Mouse (Mus musculus): ENCODE measurements around the gene Cryl1. TPM values are rescaled to one million over a fixed set of nuclear protein-coding genes. Genes with fewer than 3 reads are reported as not detected.

The Cryl1 gene
- polyA plus RNA-seq, 1 experiment from 2014 or later, result 17.6 TPM

DNA sequence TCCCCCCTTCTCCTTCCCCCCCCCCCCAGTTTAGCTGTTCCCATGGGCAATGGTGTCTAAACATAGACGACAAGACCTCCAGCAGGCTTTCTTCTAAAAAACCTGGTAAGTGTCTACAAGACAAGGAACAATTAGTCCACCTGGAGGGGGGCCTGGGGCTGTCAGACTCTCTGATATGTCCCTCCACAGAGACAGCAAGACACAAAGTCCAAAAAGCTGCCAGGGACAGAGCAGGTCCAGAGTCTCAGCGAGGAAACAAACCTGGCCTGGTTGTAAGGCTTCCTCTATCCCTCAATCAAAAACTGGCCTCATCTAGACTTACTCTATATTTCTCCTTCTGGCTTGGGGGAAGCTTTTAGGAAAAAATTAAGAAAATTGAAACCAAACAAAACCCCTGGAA lies 115.7 kb downstream of the Cryl1 start:
- Histone ChIP-seq H3K4me3 (ENCODE audit: low read length) (no peak overlapping the region), H3K9me3 (ENCODE audit: control insufficient read depth, low read length) (no peaks in the 10 kb centered on the region), H3K9ac (ENCODE audit: low read depth, low read length) (no peak overlapping the region), H3K27me3 (ENCODE audit: control insufficient read depth, insufficient read depth, low read length) (no peaks in the 10 kb centered on the region), H3K4me2 (replicated peaks; ENCODE audit: low read depth, low read length) (no peak overlapping the region), H3K27ac (ENCODE audit: low read depth, low read length) (no peak overlapping the region), H3K36me3 (ENCODE audit: control insufficient read depth, insufficient read depth, low read length) (no peaks in the 10 kb centered on the region), H3K4me1 (ENCODE audit: control insufficient read depth, insufficient read depth, low read length) (no peaks in the 10 kb centered on the region)
- ATAC-seq (ENCODE audit: low FRiP score, low TSS enrichment), result no peak
- 33% methylated on average over 2 of the region's 2 CpGs for WGBS

DNA sequence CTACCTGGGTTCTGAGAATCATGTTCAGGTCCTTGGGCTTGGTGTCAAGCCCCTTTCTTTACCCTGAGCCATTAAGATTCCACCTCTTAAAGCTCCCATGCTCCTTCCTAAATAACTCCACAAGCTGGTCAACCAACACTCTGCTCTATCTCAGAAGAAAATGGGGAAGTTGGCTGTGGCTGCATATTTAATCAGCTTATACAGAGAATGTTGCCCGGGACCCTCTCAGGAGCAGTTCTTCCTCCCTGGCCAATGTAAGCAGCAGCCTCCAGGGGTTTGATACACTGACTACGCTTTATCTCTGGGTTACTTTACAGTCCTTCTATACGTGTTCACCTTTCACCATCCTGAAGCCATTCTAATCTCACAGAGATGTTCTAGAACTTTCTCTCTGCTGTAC lies 117.5 kb downstream of the Cryl1 start:
- no peaks in the 10 kb centered on the region for H3K36me3 ChIP-seq (ENCODE audit: control insufficient read depth, insufficient read depth, low read length)
- no peaks in the 10 kb centered on the region for H3K4me1 ChIP-seq (ENCODE audit: control insufficient read depth, insufficient read depth, low read length)
- no peaks in the 10 kb centered on the region for H3K27me3 ChIP-seq (ENCODE audit: control insufficient read depth, insufficient read depth, low read length)
- H3K4me2 ChIP-seq (replicated peaks; ENCODE audit: low read depth, low read length), result no peak overlapping the region
- 90% methylated on average over 3 of the region's 3 CpGs for WGBS
- H3K9me3 ChIP-seq (ENCODE audit: control insufficient read depth, low read length), result no peaks in the 10 kb centered on the region
- H3K4me3 ChIP-seq (ENCODE audit: low read length), result no peak overlapping the region
- H3K27ac ChIP-seq (ENCODE audit: low read depth, low read length), result no peak overlapping the region
- ATAC-seq (ENCODE audit: low FRiP score, low TSS enrichment), result no peak
- H3K9ac ChIP-seq (ENCODE audit: low read depth, low read length), result no peak overlapping the region

DNA sequence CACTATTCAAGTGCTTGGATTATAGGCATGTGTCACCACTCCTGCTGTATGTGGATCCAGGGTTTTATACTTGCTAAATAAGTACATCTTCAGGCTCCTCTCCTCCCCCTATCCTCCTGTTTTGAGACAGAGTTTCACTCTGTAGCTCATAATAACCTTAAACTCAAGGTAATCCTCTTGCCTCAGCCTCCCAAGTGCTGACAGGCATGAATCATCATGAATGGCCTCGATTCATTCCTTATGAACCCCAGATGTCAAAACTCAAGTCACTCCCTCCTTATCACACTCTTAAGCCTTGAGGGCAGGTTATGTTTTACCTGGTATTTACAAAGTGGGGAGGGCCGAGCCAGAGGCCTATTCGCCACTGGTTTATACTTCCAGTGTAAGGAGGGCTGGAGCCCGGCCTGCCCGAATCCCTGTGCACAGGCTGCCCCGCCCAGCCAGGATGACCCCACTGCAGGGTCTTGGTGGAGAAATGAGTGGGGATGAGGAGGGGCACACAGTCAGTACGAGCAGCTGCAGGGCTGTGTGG lies 121.8 kb downstream of the Cryl1 start:
- Histone ChIP-seq H3K4me3 (ENCODE audit: low read length) (no peak overlapping the region), H3K36me3 (ENCODE audit: control insufficient read depth, insufficient read depth, low read length) (no peaks in the 10 kb centered on the region), H3K9ac (ENCODE audit: low read depth, low read length) (no peak overlapping the region), H3K9me3 (ENCODE audit: control insufficient read depth, low read length) (no peaks in the 10 kb centered on the region), H3K4me1 (ENCODE audit: control insufficient read depth, insufficient read depth, low read length) (no peaks in the 10 kb centered on the region), H3K27me3 (ENCODE audit: control insufficient read depth, insufficient read depth, low read length) (no peaks in the 10 kb centered on the region), H3K4me2 (replicated peaks; ENCODE audit: low read depth, low read length) (no peak overlapping the region), H3K27ac (ENCODE audit: low read depth, low read length) (no peak overlapping the region)
- 89% methylated on average over 7 of the region's 7 CpGs for WGBS
- no peak for ATAC-seq (ENCODE audit: low FRiP score, low TSS enrichment)

DNA sequence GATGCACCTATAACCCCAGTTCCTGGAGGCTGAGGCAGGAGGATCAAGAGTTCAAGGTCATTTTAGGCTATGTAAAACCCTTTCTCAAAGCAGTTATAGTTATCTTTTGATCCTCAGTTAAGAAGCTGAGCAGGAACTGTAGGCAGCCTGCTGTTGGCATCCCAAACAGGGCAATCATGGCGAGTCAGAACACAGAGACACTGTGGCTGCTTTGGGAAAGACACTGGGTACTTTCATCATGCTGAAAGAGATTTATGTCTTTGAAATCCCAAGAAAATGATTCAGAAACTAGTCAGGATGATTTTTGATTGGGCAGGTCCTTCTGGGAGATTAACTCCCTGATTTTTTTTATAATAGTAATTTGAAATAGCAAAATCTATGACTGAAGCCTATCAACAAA lies 126.0 kb downstream of the Cryl1 start:
- Histone ChIP-seq H3K36me3 (ENCODE audit: control insufficient read depth, insufficient read depth, low read length) (no peaks in the 10 kb centered on the region), H3K4me2 (replicated peaks; ENCODE audit: low read depth, low read length) (no peak overlapping the region), H3K9ac (ENCODE audit: low read depth, low read length) (no peak overlapping the region), H3K4me1 (ENCODE audit: control insufficient read depth, insufficient read depth, low read length) (no peaks in the 10 kb centered on the region), H3K4me3 (ENCODE audit: low read length) (no peak overlapping the region), H3K27me3 (ENCODE audit: control insufficient read depth, insufficient read depth, low read length) (no peaks in the 10 kb centered on the region), H3K27ac (ENCODE audit: low read depth, low read length) (no peak overlapping the region), H3K9me3 (ENCODE audit: control insufficient read depth, low read length) (no peaks in the 10 kb centered on the region)
- 100% methylated on average over 1 of the region's 1 CpGs for WGBS
- no peak for ATAC-seq (ENCODE audit: low FRiP score, low TSS enrichment)

DNA sequence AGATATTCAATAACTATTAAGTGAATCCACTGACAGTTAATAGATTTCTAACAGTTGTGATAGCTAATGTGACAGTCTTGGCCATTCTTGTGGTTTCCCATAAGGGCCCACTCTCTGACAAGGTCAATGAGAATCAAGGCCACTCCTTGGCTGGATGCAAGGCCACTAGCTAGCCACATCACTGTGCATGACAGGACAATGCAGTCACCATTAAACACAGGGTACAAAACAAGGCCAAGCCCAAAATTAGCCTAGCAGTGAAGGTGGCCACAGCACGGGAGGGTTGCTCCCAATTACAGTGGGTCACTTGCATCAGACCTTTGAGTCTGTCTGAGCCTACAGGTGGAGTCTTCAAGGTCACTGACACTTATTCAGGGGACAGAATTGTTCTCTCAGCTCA lies 126.5 kb downstream of the Cryl1 start:
- 88% methylated on average over 1 of the region's 1 CpGs for WGBS
- no peak overlapping the region for H3K9ac ChIP-seq (ENCODE audit: low read depth, low read length)

DNA sequence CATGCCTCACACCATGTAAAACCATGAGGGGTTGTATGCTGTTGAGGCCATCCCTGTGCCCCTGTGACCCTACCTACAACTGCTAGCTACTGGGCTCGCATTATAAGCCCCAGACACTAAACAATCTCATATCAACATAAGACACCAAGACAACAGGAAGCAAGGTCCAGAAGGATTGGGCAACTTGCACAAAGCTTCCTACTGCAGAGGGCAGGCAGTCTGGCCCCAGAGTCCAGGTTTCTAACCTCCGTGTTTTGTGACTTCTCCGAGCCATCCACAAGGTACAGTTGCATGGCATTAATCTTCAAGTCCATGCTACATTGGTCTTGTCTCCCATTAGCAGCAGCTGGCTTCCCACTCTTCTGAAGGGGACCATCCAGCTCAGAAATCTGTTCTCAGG lies 129.4 kb downstream of the Cryl1 start:
- Histone ChIP-seq H3K4me1 (ENCODE audit: control insufficient read depth, insufficient read depth, low read length) (no peaks in the 10 kb centered on the region), H3K4me3 (ENCODE audit: low read length) (no peak overlapping the region), H3K27me3 (ENCODE audit: control insufficient read depth, insufficient read depth, low read length) (no peaks in the 10 kb centered on the region), H3K36me3 (ENCODE audit: control insufficient read depth, insufficient read depth, low read length) (no peaks in the 10 kb centered on the region), H3K9ac (ENCODE audit: low read depth, low read length) (no peak overlapping the region), H3K9me3 (ENCODE audit: control insufficient read depth, low read length) (no peaks in the 10 kb centered on the region), H3K4me2 (replicated peaks; ENCODE audit: low read depth, low read length) (no peak overlapping the region), H3K27ac (ENCODE audit: low read depth, low read length) (no peak overlapping the region)
- 84% methylated on average over 3 of the region's 3 CpGs for WGBS
- no peak for ATAC-seq (ENCODE audit: low FRiP score, low TSS enrichment)

More for the DNA sequence above, 126.5 kb downstream of the Cryl1 start:
- no peak overlapping the region for H3K27ac ChIP-seq (ENCODE audit: low read depth, low read length)
- no peak for ATAC-seq (ENCODE audit: low FRiP score, low TSS enrichment)
- H3K27me3 ChIP-seq (ENCODE audit: control insufficient read depth, insufficient read depth, low read length), result no peaks in the 10 kb centered on the region
- no peaks in the 10 kb centered on the region for H3K9me3 ChIP-seq (ENCODE audit: control insufficient read depth, low read length)
- H3K4me3 ChIP-seq (ENCODE audit: low read length), result no peak overlapping the region
- H3K36me3 ChIP-seq (ENCODE audit: control insufficient read depth, insufficient read depth, low read length), result no peaks in the 10 kb centered on the region
- no peaks in the 10 kb centered on the region for H3K4me1 ChIP-seq (ENCODE audit: control insufficient read depth, insufficient read depth, low read length)
- no peak overlapping the region for H3K4me2 ChIP-seq (replicated peaks; ENCODE audit: low read depth, low read length)

DNA sequence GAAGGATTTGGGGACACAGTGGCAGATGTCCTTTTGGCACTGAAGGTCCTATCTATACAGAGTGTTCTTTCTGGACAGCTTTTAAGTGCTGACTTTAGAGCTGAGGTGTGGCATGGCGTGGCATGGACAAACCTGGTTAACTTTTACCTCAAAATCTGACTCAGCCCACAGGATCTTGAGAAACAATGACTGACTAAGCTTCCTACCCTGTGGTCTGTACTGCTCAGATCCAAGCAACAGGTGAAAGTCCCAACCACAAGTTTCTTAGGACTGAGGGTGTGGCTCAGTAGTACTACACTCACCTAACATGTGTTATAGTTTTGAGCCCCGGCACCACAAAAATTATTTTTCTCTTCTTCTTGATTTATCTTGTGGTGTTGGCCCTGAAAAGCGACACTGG lies 130.0 kb downstream of the Cryl1 start:
- Histone ChIP-seq H3K9me3 (ENCODE audit: control insufficient read depth, low read length) (no peaks in the 10 kb centered on the region), H3K27ac (ENCODE audit: low read depth, low read length) (no peak overlapping the region), H3K4me1 (ENCODE audit: control insufficient read depth, insufficient read depth, low read length) (no peaks in the 10 kb centered on the region), H3K9ac (ENCODE audit: low read depth, low read length) (no peak overlapping the region), H3K36me3 (ENCODE audit: control insufficient read depth, insufficient read depth, low read length) (no peaks in the 10 kb centered on the region), H3K4me3 (ENCODE audit: low read length) (no peak overlapping the region), H3K27me3 (ENCODE audit: control insufficient read depth, insufficient read depth, low read length) (no peaks in the 10 kb centered on the region), H3K4me2 (replicated peaks; ENCODE audit: low read depth, low read length) (no peak overlapping the region)
- no peak for ATAC-seq (ENCODE audit: low FRiP score, low TSS enrichment)
- WGBS, result 84% methylated on average over 3 of the region's 3 CpGs

DNA sequence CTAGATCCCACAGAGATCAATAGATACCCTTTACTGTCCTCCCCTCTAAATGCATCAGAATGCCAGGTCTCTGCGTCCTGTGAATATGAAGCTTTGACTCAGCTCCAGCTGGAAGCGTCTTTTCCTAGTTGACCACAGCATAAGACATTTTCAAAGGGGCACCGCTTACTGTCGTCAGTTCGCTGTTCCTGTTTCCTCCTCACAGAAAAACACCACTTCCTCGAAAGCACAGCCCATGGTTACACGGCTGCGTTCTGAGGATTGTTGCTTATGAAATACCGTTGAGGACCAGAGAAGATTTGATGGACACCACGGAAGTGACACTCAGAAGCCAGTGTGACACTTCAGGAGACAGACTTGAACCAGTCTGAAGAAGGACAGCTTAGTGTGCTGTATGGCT lies 134.4 kb downstream of the Cryl1 start:
- H3K4me2 ChIP-seq (replicated peaks; ENCODE audit: low read depth, low read length), result no peak overlapping the region
- ATAC-seq (ENCODE audit: low FRiP score, low TSS enrichment), result no peak
- no peaks in the 10 kb centered on the region for H3K9me3 ChIP-seq (ENCODE audit: control insufficient read depth, low read length)
- 80% methylated on average over 10 of the region's 10 CpGs for whole genome bisulfite sequencing
- H3K4me1 ChIP-seq (ENCODE audit: control insufficient read depth, insufficient read depth, low read length), result no peaks in the 10 kb centered on the region
- H3K27me3 ChIP-seq (ENCODE audit: control insufficient read depth, insufficient read depth, low read length), result no peaks in the 10 kb centered on the region
- H3K9ac ChIP-seq (ENCODE audit: low read depth, low read length), result no peak overlapping the region
- H3K4me3 ChIP-seq (ENCODE audit: low read length), result no peak overlapping the region
- H3K36me3 ChIP-seq (ENCODE audit: control insufficient read depth, insufficient read depth, low read length), result no peaks in the 10 kb centered on the region
- no peak overlapping the region for H3K27ac ChIP-seq (ENCODE audit: low read depth, low read length)

DNA sequence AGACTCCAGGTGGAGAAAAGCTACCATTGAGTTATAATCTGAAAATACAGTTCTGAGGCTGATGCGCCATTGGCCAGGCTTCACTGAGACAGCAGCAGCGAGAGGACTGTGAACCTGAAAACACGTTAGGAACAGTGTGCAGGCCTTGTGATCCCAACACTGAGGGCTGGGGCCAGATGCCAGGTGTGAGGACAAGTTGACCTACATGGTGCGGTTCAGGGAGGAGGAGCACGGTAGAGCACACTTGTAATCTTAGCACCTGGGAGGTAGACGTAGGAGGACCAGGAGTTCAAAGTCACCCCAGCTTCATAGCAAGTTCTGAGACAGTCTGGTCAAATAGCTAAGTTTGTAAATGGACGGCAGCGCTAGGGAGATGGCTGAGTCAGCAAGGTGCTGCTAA lies 139.0 kb downstream of the Cryl1 start:
- Histone ChIP-seq H3K27ac (ENCODE audit: low read depth, low read length) (no peak overlapping the region), H3K4me2 (replicated peaks; ENCODE audit: low read depth, low read length) (no peak overlapping the region), H3K36me3 (ENCODE audit: control insufficient read depth, insufficient read depth, low read length) (no peaks in the 10 kb centered on the region), H3K9me3 (ENCODE audit: control insufficient read depth, low read length) (0 out of 2 replicates have a peak, but pooled peaks cover 2% of the 10 kb centered on the region), H3K4me3 (ENCODE audit: low read length) (no peak overlapping the region), H3K9ac (ENCODE audit: low read depth, low read length) (no peak overlapping the region), H3K27me3 (ENCODE audit: control insufficient read depth, insufficient read depth, low read length) (no peaks in the 10 kb centered on the region), H3K4me1 (ENCODE audit: control insufficient read depth, insufficient read depth, low read length) (no peaks in the 10 kb centered on the region)
- ATAC-seq (ENCODE audit: low FRiP score, low TSS enrichment), result no peak
- 78% methylated on average over 8 of the region's 8 CpGs for WGBS
